Mouse (Mus musculus) testis, adult 10 weeks (tissue): Measurements from ENCODE around the gene Olfr1338. TPM values are rescaled to one million over a fixed set of nuclear protein-coding genes. Genes with fewer than 3 reads are reported as not detected.

Experiments used
- polyA plus RNA-seq: library from polyadenylated mRNA; stranded (reverse); fragments of 350-450 nt; fragmentation: Illumina TruSeq; extraction: RNeasy Lipid Tissue Mini Kit (QIAGEN cat#74804); gene quantifications from one replicate; pipeline ENCODE4 v1.2.3, GENCODE M21; 2014; ENCODE audit warnings: low read depth, low replicate concordance

Olfr1338 gene
- not detected for polyA plus RNA-seq

GRCm38 (mm10) chr4:118758637-118759036 is at the start of gene Olfr1338:
TSS of gene Olfr1338 (minus strand) at chr4:118758737.

GRCm38 (mm10) chr4:118782486-118782885 is 23.9 kb upstream of the Olfr1338 start, which contains the start of gene Olfr1337:
TSS of gene Olfr1337 (minus strand) at chr4:118782586.

GRCm38 (mm10) chr4:118731875-118732274 is 26.7 kb downstream of the Olfr1338 start, which contains the start of gene Olfr1339:
TSS of gene Olfr1339 (plus strand) at chr4:118732175.

GRCm38 (mm10) chr4:118719838-118720237 is 38.7 kb downstream of the Olfr1338 start, which contains the start of gene Olfr1340:
TSS of gene Olfr1340 (plus strand) at chr4:118720138.

GRCm38 (mm10) chr4:118703223-118703622 is 55.3 kb downstream of the Olfr1338 start, which contains the start of gene Olfr1341:
TSS of gene Olfr1341 (plus strand) at chr4:118703523.

Other genes with a start within 250 kb of the Olfr1338 start
- gene 2610528J11Rik, start 231.7 kb downstream of the Olfr1338 start, polyA plus RNA-seq: not detected
- gene Tmem125, start 214.7 kb downstream of the Olfr1338 start, polyA plus RNA-seq: not detected
- gene Cfap57, start 138.0 kb downstream of the Olfr1338 start, polyA plus RNA-seq: 92.6 TPM
- gene Ebna1bp2, start 137.9 kb downstream of the Olfr1338 start, polyA plus RNA-seq: 39.9 TPM
- gene Olfr62, start 99.8 kb downstream of the Olfr1338 start, polyA plus RNA-seq: 0.25 TPM
- not detected for gene Olfr1342, start 66.0 kb downstream of the Olfr1338 start, polyA plus RNA-seq
- gene Olfr1341, start 55.2 kb downstream of the Olfr1338 start, polyA plus RNA-seq: not detected
- not detected for gene Olfr1340, start 38.6 kb downstream of the Olfr1338 start, polyA plus RNA-seq
- not detected for gene Olfr1339, start 26.6 kb downstream of the Olfr1338 start, polyA plus RNA-seq
- gene Olfr1337, start 23.8 kb upstream of the Olfr1338 start, polyA plus RNA-seq: not detected
- not detected for gene Olfr1335, start 51.2 kb upstream of the Olfr1338 start, polyA plus RNA-seq
- gene Olfr1333, start 77.5 kb upstream of the Olfr1338 start, polyA plus RNA-seq: 0.07 TPM
- gene Olfr1331, start 105.9 kb upstream of the Olfr1338 start, polyA plus RNA-seq: not detected
- not detected for gene Olfr1330, start 129.9 kb upstream of the Olfr1338 start, polyA plus RNA-seq
- gene Olfr1329, start 158.7 kb upstream of the Olfr1338 start, polyA plus RNA-seq: not detected
- gene Olfr1328, start 179.9 kb upstream of the Olfr1338 start, polyA plus RNA-seq: not detected
- gene Lao1, start 202.8 kb upstream of the Olfr1338 start, polyA plus RNA-seq: not detected